Mouse (Mus musculus): ENCODE measurements at regions not wholly inside any gene's neighbourhood (a gene's known extent, or its start where the extent isn't known, plus 50 kb on each side); places are given as distances from the start of the nearest gene placed in this dataset.
A peak's percentile ranks its signal among the peaks of the same experiment; 100 is the strongest.

- no peak for TF ChIP-seq POLR2A (IDR thresholded peaks at IDR 0.05; ENCODE audit: low read depth, low read length)
- no peak for TF ChIP-seq CTCF (IDR thresholded peaks at IDR 0.05; ENCODE audit: borderline replicate concordance, insufficient read depth, low read length)
- Histone ChIP-seq H3K27ac (ENCODE audit: insufficient read depth, low read length) (no peak overlapping the region), H3K4me3 (ENCODE audit: insufficient read depth, low read length) (no peak overlapping the region), H3K4me1 (ENCODE audit: control insufficient read depth, insufficient read depth, low read length) (0 out of 2 replicates have a peak, but pooled peaks cover 4% of the 10 kb centered on the region)
Observed at GRCm38 (mm10) chr10:17332986-17333385, 390.0 kb upstream of the Cited2 start.

GRCm38 (mm10) chr10:17333676-17334075 is 389.3 kb upstream of the Cited2 start:
- 0 out of 2 replicates have a peak, but pooled peaks cover 4% of the 10 kb centered on the region for H3K4me1 ChIP-seq (ENCODE audit: control insufficient read depth, insufficient read depth, low read length)
- H3K4me3 ChIP-seq (ENCODE audit: insufficient read depth, low read length), result no peak overlapping the region
- TF ChIP-seq CTCF (IDR thresholded peaks at IDR 0.05; ENCODE audit: borderline replicate concordance, insufficient read depth, low read length), result no peak
- no peak overlapping the region for H3K27ac ChIP-seq (ENCODE audit: insufficient read depth, low read length)

- Histone ChIP-seq H3K4me3 (ENCODE audit: insufficient read depth, low read length) (no peak overlapping the region), H3K4me1 (ENCODE audit: control insufficient read depth, insufficient read depth, low read length) (no peaks in the 10 kb centered on the region), H3K27ac (ENCODE audit: insufficient read depth, low read length) (no peak overlapping the region)
- TF ChIP-seq POLR2A (IDR thresholded peaks at IDR 0.05; ENCODE audit: low read depth, low read length), result no peak
- TF ChIP-seq CTCF (IDR thresholded peaks at IDR 0.05; ENCODE audit: borderline replicate concordance, insufficient read depth, low read length), result no peak
Observed at GRCm38 (mm10) chr10:17337217-17337616, 385.8 kb upstream of the Cited2 start.

- H3K4me3 ChIP-seq (ENCODE audit: insufficient read depth, low read length), result no peak overlapping the region
- H3K4me1 ChIP-seq (ENCODE audit: control insufficient read depth, insufficient read depth, low read length), result peaks cover 3% of the 10 kb centered on the region; the same call in 1 of the 2 replicates
- TF ChIP-seq CTCF (IDR thresholded peaks at IDR 0.05; ENCODE audit: borderline replicate concordance, insufficient read depth, low read length) (no peak), POLR2A (IDR thresholded peaks at IDR 0.05; ENCODE audit: low read depth, low read length) (no peak)
- no peak overlapping the region for H3K27ac ChIP-seq (ENCODE audit: insufficient read depth, low read length)
Observed at GRCm38 (mm10) chr10:17343829-17344228, 379.2 kb upstream of the Cited2 start.

GRCm38 (mm10) chr10:17352202-17352994 is 370.6 kb upstream of the Cited2 start:
- no peak overlapping the region for H3K27ac ChIP-seq (ENCODE audit: insufficient read depth, low read length)
- TF ChIP-seq CTCF (IDR thresholded peaks at IDR 0.05; ENCODE audit: borderline replicate concordance, insufficient read depth, low read length), result no peak
- no peak for TF ChIP-seq POLR2A (IDR thresholded peaks at IDR 0.05; ENCODE audit: low read depth, low read length)
- H3K4me1 ChIP-seq (ENCODE audit: control insufficient read depth, insufficient read depth, low read length), result peaks cover 2% of the 10 kb centered on the region; the same call in 1 of the 2 replicates

GRCm38 (mm10) chr10:17355476-17355875 is 367.5 kb upstream of the Cited2 start:
- H3K27ac ChIP-seq (ENCODE audit: insufficient read depth, low read length), result no peak overlapping the region; the same call in 1 of the 2 replicates
- no peak overlapping the region for H3K4me3 ChIP-seq (ENCODE audit: insufficient read depth, low read length)
- TF ChIP-seq CTCF (IDR thresholded peaks at IDR 0.05; ENCODE audit: borderline replicate concordance, insufficient read depth, low read length), result no peak
- no peak for TF ChIP-seq POLR2A (IDR thresholded peaks at IDR 0.05; ENCODE audit: low read depth, low read length)
- peaks cover 1% of the 10 kb centered on the region; the same call in 1 of the 2 replicates for H3K4me1 ChIP-seq (ENCODE audit: control insufficient read depth, insufficient read depth, low read length)

More at GRCm38 (mm10) chr10:17352202-17352994, 370.6 kb upstream of the Cited2 start:
- no peak overlapping the region for H3K4me3 ChIP-seq (ENCODE audit: insufficient read depth, low read length)

GRCm38 (mm10) chr10:17356041-17356440 is 367.0 kb upstream of the Cited2 start:
- TF ChIP-seq CTCF (IDR thresholded peaks at IDR 0.05; ENCODE audit: borderline replicate concordance, insufficient read depth, low read length) (no peak), POLR2A (IDR thresholded peaks at IDR 0.05; ENCODE audit: low read depth, low read length) (no peak)
- Histone ChIP-seq H3K4me3 (ENCODE audit: insufficient read depth, low read length) (no peak overlapping the region), H3K27ac (ENCODE audit: insufficient read depth, low read length) (no peak overlapping the region; the same call in 1 of the 2 replicates), H3K4me1 (ENCODE audit: control insufficient read depth, insufficient read depth, low read length) (no peaks in the 10 kb centered on the region)

GRCm38 (mm10) chr10:17362643-17363042 is 360.4 kb upstream of the Cited2 start:
- peaks cover 12% of the 10 kb centered on the region for H3K4me1 ChIP-seq (ENCODE audit: control insufficient read depth, insufficient read depth, low read length)
- no peak overlapping the region for H3K27ac ChIP-seq (ENCODE audit: insufficient read depth, low read length)
- H3K4me3 ChIP-seq (ENCODE audit: insufficient read depth, low read length), result no peak overlapping the region
- no peak for TF ChIP-seq POLR2A (IDR thresholded peaks at IDR 0.05; ENCODE audit: low read depth, low read length)
- TF ChIP-seq CTCF (IDR thresholded peaks at IDR 0.05; ENCODE audit: borderline replicate concordance, insufficient read depth, low read length), result no peak

- no peak overlapping the region for H3K4me3 ChIP-seq (ENCODE audit: insufficient read depth, low read length)
- TF ChIP-seq POLR2A (IDR thresholded peaks at IDR 0.05; ENCODE audit: low read depth, low read length) (no peak), CTCF (IDR thresholded peaks at IDR 0.05; ENCODE audit: borderline replicate concordance, insufficient read depth, low read length) (no peak)
- no peak overlapping the region for H3K27ac ChIP-seq (ENCODE audit: insufficient read depth, low read length)
- peaks cover 12% of the 10 kb centered on the region for H3K4me1 ChIP-seq (ENCODE audit: control insufficient read depth, insufficient read depth, low read length)
Observed at GRCm38 (mm10) chr10:17366042-17366740, 356.8 kb upstream of the Cited2 start.

- Histone ChIP-seq H3K4me1 (ENCODE audit: control insufficient read depth, insufficient read depth, low read length) (peaks cover 12% of the 10 kb centered on the region), H3K4me3 (ENCODE audit: insufficient read depth, low read length) (no peak overlapping the region), H3K27ac (ENCODE audit: insufficient read depth, low read length) (0 out of 2 replicates have a peak overlapping the region, but pooled peaks have one; percentile 5)
- TF ChIP-seq CTCF (IDR thresholded peaks at IDR 0.05; ENCODE audit: borderline replicate concordance, insufficient read depth, low read length) (no peak), POLR2A (IDR thresholded peaks at IDR 0.05; ENCODE audit: low read depth, low read length) (no peak)
Observed at GRCm38 (mm10) chr10:17367026-17367425, 356.0 kb upstream of the Cited2 start.
